ENCODE assay signal across 8 mouse cellular contexts in the genomic region with DNA sequence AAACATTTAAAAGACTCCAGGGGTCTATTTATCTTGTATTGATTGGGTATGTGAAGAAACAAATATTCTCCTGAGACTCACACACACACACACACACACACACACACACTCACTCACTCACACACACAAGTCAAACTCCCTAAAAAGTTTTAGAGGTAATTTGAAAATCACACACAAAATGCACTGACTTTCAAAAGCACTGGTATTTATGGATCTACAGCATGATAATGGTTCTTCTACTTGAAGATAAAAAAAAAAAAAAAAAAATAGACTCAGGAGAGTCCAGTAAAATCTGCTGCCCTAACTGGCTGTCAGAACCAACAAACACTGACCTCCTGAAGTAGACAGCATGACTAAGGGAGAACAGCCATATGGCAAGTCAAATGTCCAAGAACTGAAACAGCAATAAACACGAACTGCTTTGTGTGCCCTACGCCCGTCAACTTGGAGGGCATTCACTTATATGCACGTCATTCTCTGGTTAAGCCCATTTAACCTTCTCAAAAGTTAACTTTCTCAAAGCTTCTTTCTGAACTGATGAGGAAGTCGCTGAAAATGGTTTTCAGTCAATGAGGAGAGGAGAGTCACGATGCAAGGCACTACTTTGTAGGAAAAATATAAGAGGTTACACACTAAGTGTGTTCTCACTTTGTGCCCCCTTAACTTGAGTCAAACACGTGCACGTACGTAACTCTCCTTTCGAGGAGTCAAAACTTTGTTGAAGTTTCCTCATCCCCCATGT. TPM values are rescaled to one million over a fixed set of nuclear protein-coding genes. Genes with fewer than 3 reads are reported as not detected.
DNase-seq lines count a peak whose midpoint lies in the region; ATAC-seq and TF ChIP-seq lines count a peak whose summit lies in the region.

No protein-coding gene starts in this region.

- no peak for ATAC-seq in heart, embryonic 14.5 days (ENCODE audit: insufficient number of reproducible peaks, insufficient read depth, low FRiP score, low read depth)
- ATAC-seq in granulocyte monocyte progenitor cell, adult 5-6 weeks (replicated peaks; ENCODE audit: poor library complexity, severe bottlenecking) = peak; percentile 6; the same call in 1 of the 2 replicates
- peak; percentile 1; the same call in 1 of the 2 replicates for ATAC-seq in megakaryocyte progenitor cell, adult 5-6 weeks (replicated peaks; ENCODE audit: poor library complexity)
- ATAC-seq in inflammation-experienced regulatory T-cells, adult 6 months = no peak

- H3K27ac ChIP-seq in heart, embryonic 14.5 days (replicated peaks in 1 of 2; ENCODE audit: control insufficient read depth in 1 of 2, insufficient read depth in 1 of 2, low read depth in 2 of 2, low read length in 2 of 2) = peak overlapping the region in 1 of 2 experiments; percentile 68; a peak in 2 of 4 replicates
- no peak overlapping the region for H3K27ac ChIP-seq in ES-Bruce4 (ENCODE audit: insufficient read depth, low read length)

- 47% methylated on average over 10 of the region's 10 CpGs for WGBS in heart, embryonic 14.5 days

- intact Hi-C loops in heart, postnatal 25 days (cut with DNase I) = loop anchor here (5.0 to 10.0 kb wide), 2 partner anchors 162 to 1625 kb away; a partner anchor contains a TSS

- H3K36me3 ChIP-seq in heart, embryonic 14.5 days (ENCODE audit: control insufficient read depth, insufficient read depth, low read length) = no peaks in the 10 kb centered on the region
- H3K36me3 ChIP-seq in ES-Bruce4 (ENCODE audit: control insufficient read depth, insufficient read depth, low read length, poor library complexity, severe bottlenecking) = no peaks in the 10 kb centered on the region

- no peaks in the 10 kb centered on the region for H3K9me3 ChIP-seq in heart, embryonic 14.5 days (ENCODE audit: control insufficient read depth, low read length)
- no peaks in the 10 kb centered on the region for H3K9me3 ChIP-seq in ES-Bruce4 (replicated peaks; ENCODE audit: control insufficient read depth, insufficient read depth, low read length, poor library complexity, severe bottlenecking)

- TF ChIP-seq POLR2A in ES-Bruce4 (IDR thresholded peaks at IDR 0.05; ENCODE audit: insufficient read depth, low read length) = no peak

- H3K9ac ChIP-seq in heart, embryonic 14.5 days (ENCODE audit: low read length) = peak overlapping the region; percentile 82
- H3K9ac ChIP-seq in ES-Bruce4 (ENCODE audit: low read depth, poor library complexity, severe bottlenecking) = peak overlapping the region; percentile 82

- no peak for TF ChIP-seq EP300 in ES-Bruce4 (IDR thresholded peaks at IDR 0.05; ENCODE audit: insufficient read depth, low read depth, low read length)

- peaks cover 5 to 15% of the 10 kb centered on the region in 2 experiments; a peak in 3 of 4 replicates for H3K4me1 ChIP-seq in heart, embryonic 14.5 days (ENCODE audit: control insufficient read depth in 2 of 2, insufficient read depth in 2 of 2, low read length in 2 of 2)
- H3K4me1 ChIP-seq in ES-Bruce4 (ENCODE audit: control insufficient read depth, insufficient read depth, low read length) = peaks cover 2% of the 10 kb centered on the region

- H3K4me2 ChIP-seq in heart, embryonic 14.5 days (ENCODE audit: low read length) = peak overlapping the region; percentile 86

- no peak for TF ChIP-seq CTCF in ES-Bruce4 (IDR thresholded peaks at IDR 0.05; ENCODE audit: low read depth, low read length)

- H3K4me3 ChIP-seq in heart, embryonic 14.5 days (ENCODE audit: control insufficient read depth in 1 of 2, insufficient read depth in 1 of 2, low read depth in 1 of 2, low read length in 2 of 2) = peak overlapping the region; percentile 72 to 76; a peak in 3 of 4 replicates
- no peak overlapping the region for H3K4me3 ChIP-seq in ES-Bruce4 (ENCODE audit: low read depth, low read length)

- H3K27me3 ChIP-seq in heart, embryonic 14.5 days (ENCODE audit: control insufficient read depth, insufficient read depth, low read length) = no peaks in the 10 kb centered on the region
- H3K27me3 ChIP-seq in ES-Bruce4 (ENCODE audit: control insufficient read depth, insufficient read depth, low read length, poor library complexity, severe bottlenecking) = no peaks in the 10 kb centered on the region

- no peak for DNase-seq in heart, postnatal 25 days (ENCODE audit: low spot score)
- no peak for DNase-seq in cerebellum, postnatal 10 days
- no peak for DNase-seq in left cerebral cortex, adult 11 months (ENCODE audit: low spot score)

RNA-seq across cellular contexts. Expression of a gene that starts 1.0 kb away (rescaled TPM):
- 10.4 and 12.3 TPM in 2 replicates for polyA plus RNA-seq in heart, embryonic 14.5 days (2014; fragmentation: Nextera tagmentation; extraction: Ambion mirVana)
- total RNA-seq in heart, postnatal 25 days (2021) = 10 to 100 TPM; 28.7 to 29.8 TPM
- polyA plus RNA-seq in ES-Bruce4 (2011; ENCODE audit: insufficient read depth, insufficient read length, low read depth, missing spikeins) = 13.3 and 14.3 TPM in 2 replicates
- 15.4 and 17.5 TPM in 2 replicates for total RNA-seq in granulocyte monocyte progenitor cell, adult 5-6 weeks (2014; fragmentation: Nextera tagmentation)
- total RNA-seq in granulocyte monocyte progenitor cell, adult 5-6 weeks (2017) = 20.7 and 22.4 TPM in 2 replicates
- 10.9 and 17.4 TPM in 2 replicates for total RNA-seq in megakaryocyte progenitor cell, adult 5-6 weeks (2015)
- 18.1 and 23.9 TPM in 2 replicates for total RNA-seq in megakaryocyte progenitor cell, adult 5-6 weeks (2017)
- 10 to 100 TPM; 10.0 to 12.9 (median 11.7) TPM for polyA plus RNA-seq in inflammation-experienced regulatory T-cells, adult 6 months (2017; shearing (Covaris generic))

Comparison
In these comparisons a context has a peak if more than half of its experiments do, and no peak if none do; other contexts are left out.
1. ATAC-seq: peak in granulocyte monocyte progenitor cell, adult 5-6 weeks (single experiment) and megakaryocyte progenitor cell, adult 5-6 weeks (single experiment); none in heart, embryonic 14.5 days (single experiment) and inflammation-experienced regulatory T-cells, adult 6 months (single experiment).